Mouse (Mus musculus): ENCODE measurements around the gene Cpn1.

Gene Cpn1

DNA sequence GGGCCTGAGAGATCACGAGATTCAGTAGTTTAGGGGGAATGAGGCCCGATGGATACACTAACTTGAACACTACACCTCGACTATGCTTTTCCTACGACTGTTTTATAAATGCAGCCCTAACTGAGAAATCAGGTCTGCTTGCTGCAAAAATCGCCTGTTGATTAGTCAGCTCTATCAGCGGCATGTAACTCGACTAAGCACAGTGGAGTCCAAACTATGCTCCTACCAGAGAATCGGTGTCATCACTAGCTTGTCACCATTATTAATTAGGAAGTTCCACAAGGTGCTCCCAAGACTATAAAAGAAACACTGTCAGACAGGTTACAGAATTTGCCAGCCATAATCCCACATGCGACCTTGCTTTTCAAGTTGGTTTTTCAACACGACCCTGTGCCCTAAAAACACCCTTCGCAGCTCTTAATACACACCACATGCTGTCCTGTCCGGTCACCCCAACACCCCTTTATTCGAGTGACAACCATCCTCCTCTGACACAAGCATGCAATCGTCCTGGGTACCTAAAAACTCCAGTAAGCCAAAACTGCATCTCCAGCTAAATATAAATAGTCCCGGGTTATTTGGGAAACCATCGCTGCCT, 47.1 kb downstream of the Cpn1 start:
- no peak for DNase-seq (ENCODE audit: low spot score)

DNA sequence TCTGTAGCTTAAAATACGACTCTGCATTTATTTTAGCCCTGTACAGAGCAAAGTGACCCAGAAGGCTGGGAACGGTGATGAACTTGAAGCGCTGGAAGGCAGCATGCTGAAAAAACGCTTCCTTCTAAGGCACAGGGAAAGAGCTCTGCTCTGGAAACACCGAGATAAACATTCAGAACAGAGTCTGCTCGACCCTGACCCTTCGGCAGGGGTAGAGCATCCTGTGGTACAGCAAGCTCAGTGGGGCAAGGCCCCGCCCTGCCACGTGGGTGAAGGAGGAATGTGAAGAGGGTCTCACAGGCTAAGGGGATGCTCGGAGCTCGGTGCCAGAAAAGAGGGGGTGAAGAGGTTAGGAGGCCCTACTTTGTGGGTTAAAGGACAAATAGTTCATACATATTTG, 48.0 kb downstream of the Cpn1 start:
- DNase-seq (ENCODE audit: low spot score), result no peak

DNA sequence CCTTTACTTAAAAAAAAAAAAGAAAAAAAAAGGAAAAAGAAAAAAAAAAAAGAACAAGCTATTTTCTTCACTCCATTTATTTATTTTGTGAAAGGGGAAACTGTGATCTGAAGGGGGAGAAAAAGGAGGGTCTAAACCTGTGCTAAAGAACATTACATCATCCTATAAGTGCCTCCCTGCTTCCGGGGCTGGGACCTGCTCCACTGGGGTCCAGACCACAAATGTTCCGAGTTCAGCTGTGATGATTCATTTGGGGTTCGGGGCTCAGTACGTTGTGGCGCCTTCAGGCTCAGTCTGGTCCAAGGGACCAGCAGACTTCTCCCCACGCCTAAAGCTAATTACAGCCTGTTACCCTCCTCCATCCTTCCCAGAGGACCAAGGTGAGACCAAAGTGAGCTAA, 55.4 kb downstream of the Cpn1 start:
- DNase-seq (ENCODE audit: low spot score), result no peak

DNA sequence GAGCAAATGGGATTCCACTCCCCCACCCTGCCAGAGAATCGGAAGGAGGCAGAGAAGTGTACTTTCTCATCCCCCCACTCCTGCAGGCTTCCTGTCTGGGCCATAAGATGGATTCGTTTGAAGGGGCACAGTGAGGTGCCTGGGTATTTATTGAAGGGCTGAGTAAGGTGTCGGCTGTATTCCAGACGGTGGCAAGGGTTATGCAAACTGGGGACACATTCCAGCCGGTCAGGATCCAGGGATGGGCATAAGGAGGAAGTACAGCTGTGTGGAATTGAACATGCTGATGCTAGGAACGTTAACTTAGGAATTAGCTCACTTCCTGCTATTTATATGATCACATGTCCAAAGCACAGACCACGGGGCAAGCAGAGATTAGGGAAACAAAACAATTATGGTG, 56.0 kb downstream of the Cpn1 start:
- no peak for DNase-seq (ENCODE audit: low spot score)

DNA sequence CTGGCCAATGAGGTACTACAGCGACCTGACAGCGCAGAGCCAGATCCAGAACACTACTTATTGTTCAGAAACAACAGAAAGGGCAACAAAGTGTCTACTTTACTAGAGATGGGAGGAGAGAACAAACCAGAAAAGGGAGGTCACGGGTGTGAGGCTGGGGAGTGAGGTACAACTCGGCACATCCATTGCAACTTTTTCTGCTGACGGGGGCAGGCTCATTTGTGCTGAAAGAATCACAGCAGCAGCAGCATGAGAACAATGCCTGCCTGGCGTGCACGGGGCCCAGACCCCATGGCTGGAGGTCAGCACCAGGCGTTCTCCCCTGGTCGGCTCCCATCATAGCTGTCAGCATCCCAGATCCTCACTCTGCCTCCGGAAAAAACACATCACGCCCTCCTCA, 56.5 kb downstream of the Cpn1 start:
- no peak for DNase-seq (ENCODE audit: low spot score)

DNA sequence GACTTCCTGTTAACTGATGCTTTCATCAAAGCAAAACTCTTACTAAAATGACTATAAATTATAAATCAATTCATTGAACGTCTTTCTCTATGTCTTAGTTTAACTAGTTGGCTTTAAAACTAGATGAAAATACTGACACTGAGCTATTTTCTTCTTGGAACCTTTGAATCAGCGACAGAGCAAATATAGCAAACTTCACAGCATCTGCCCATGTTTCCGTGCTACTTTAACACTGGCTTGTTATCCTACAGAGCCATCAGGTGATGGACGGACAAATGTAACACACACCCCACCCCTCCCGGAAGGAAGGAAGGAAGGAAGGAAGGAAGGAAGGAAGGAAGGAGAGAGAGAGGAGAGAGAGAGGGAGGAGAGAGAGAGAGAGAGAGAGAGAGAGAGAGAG, 58.4 kb downstream of the Cpn1 start:
- no peak for DNase-seq (ENCODE audit: low spot score)

DNA sequence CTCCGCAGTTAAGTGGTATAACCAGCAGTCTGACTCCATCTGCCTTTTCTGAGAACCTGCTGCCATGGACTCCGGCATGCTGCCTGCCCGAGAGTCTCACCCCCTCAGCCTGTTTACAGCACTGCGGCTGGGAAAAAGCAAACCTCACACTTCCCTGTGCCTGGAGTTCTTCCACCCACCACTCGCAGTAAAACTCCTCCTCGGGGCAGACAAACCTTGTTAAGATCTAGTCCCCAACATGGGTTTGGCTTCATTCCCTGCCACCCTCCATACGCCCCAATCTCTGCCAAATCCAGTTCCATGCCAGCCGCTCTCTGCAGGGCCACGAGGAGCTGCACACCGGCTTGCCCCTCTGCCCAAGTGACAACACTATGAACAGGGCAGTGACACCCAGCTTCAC, 59.3 kb downstream of the Cpn1 start:
- no peak for DNase-seq (ENCODE audit: low spot score)

DNA sequence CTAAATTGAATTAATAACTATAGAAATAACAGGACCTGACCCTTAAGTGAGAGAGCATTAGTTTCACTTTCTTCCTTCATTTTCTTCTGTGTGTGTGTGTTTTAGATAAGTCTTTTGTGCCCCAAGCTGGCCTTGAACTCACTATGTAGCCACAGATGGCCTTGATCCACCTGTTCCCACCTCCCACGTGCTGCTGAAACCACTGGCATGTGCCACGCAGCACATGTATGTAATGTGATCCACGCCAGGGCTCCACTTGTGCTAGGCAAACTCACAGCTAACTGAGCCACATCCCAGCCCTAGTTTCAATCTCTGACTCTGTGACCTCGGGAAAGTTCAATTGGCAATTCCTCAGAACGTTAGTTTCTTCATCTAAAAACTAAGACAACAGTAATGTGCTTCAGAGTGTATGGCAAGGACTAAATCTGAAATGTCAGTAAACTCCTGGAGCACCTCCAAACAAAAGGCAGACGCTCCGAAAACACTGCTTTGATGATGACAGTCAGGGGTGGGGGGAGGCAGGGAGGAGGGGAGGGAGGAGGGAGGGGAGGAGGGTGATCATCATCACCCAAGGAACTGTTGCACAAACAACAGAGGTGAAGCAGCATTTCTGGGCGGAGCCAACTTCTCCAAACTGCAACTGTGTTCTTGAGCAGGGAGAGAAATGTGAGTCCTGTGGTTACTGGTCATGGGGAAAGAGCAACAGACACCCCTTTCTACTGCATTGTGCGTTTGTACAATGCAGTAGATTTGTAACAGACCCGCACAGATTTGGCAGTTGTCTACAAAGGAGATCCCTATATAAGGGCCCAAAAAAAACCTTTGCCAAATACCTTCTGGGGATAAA, 60.0 kb downstream of the Cpn1 start:
- DNase-seq (ENCODE audit: low spot score), result no peak

DNA sequence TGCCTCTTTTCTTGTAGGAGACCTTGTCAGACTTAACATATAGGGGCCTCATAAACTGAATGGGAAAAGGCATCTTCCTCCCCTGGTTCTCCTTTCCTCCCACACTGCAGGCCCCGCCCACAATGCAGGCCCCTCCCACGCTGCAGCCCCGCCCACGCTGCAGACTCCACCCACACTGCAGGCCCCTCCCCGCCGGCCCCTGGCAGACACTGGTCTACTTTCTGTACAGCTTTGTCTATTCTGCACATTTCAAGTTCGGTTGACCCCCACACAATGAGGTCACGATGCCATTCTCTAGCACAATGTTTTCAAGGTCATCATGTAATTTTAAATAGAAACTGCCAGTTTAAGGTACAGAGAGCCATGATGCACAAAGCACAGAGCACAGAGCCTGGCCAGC, 62.0 kb downstream of the Cpn1 start:
- DNase-seq (ENCODE audit: low spot score), result no peak

DNA sequence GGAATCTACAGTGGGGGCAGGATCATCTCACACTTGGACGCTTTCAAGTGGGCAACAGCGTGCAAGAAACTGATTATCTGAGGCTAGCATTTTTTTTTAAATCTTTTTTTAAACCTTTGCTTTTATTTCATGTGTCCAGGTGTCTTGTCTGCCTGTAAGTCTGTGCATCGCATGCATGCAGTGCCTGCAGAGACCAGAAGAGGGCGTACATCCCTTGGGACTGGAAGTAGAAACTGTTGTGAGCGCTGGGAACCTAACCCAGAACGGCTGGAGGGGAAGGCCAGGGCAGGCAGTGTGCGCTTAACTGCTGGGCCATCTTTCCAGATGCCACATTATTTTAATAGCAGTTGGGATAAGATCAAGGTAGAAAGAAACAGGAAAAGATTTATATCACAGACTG, 63.4 kb downstream of the Cpn1 start:
- DNase-seq (ENCODE audit: low spot score), result no peak

DNA sequence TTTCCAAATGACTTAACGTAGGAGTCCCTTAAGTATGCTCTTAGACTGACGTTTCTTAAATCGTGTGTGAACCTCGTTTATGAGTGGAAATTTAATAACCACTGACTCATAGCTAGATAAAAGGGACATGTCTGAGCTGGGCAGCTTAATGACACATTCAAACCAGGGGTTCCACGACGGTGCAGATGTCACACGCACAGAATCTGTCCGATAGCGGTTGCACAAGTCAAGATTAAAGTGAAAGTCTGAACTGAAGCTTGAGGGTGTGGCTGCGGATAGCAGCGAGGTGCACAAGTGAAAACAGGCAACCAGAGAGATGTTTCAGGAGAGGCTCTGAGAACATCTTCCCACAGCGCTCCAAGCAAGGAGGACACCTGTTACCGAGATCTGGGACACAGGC, 64.9 kb downstream of the Cpn1 start:
- no peak for DNase-seq (ENCODE audit: low spot score)

DNA sequence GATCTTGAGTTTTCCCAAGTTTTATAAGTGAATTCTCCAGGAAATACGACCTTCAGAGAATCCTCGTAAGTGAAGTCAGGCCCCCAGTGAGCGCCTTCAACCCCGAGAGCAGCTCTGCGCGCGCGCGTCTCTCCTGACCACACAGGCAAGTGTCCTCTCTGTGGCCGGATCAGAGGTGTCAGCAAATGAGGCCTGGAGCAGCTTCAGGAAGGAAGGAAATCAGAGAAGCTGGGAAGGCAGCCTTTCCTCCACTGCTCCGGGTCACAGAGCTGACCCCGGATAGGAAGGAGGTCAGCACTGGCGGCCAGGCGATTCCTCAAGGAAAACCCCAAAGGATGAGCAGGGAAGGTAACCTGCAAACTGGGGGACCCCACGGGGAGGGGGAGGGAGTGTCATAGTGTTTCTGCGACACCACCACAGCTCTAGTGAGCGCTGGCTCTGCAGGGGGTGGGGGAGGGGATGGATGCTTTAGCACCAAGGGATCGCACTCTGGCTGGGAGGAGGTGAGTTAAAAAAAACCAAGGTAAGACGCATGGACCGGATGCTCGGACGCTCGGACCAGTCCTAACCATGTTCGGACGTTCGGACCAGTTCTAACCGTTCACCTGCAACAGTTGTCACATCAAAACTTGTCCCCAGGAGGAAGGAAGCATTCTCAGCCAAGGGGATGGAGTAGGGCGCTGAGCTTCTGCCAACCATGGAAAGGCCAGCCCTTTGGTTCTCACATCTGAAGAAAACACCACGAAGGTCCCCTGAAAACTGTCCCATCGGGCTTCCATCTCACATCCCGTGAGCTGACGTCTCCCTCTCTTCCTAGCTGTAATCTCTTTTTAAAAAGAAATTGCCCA, 65.7 kb downstream of the Cpn1 start:
- DNase-seq (ENCODE audit: low spot score), result no peak

DNA sequence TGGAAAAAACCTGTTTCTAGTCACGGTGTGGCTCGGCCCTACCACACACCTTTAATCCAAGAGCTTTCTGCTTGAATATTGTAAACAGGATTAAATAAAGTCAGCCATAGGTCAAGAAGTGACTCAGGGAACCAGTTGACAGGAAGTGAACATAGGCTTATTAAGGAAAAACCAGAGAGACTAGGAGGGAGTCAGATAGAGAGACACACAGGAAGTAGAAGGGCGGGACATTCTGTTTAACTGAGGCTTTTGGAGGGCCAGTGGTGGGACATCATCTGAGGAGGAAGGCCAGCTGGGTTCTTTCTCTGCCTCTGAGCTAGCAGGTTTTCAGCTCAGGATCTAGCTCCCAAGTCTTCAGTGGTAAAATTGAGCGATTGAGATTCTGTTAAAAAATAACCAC, 66.5 kb downstream of the Cpn1 start:
- DNase-seq (ENCODE audit: low spot score), result no peak

DNA sequence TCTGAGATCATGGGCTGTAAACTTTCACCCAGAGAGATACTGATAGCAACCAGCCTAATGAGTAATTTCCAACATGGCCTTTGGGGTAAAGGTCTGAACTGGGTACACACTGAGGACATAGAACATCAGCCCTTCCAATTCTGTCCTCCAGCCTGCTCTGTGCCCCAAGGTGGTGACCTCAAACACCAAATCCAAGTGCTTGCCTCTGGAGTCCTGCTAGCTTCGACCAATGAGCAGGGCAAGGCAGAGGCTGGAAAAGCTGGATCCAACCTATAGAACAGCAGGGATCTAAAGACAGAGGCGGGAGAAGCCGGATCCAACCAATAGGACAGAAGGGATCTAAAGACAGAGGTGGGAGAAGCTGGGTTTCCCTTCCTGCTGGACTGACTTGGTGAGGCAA, 67.5 kb downstream of the Cpn1 start:
- no peak for DNase-seq (ENCODE audit: low spot score)

DNA sequence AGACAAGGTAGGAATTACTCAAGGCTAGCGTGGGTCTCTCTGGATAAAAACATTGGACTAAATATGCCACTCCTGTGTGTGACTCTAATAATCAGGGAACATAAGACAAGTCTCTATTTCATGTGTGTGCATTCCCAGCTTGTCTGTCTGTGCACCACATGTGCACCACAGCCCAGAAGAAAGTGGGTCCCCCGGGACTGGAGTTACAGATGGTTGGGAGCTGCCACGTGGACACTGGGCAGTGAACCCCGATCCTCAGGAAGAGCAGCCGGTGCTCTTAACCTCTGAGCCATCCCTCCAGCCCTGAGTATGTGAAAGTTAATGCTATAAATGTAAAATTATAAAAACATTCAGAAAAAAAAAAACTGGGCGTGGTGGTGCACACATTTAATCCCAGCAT, 68.6 kb downstream of the Cpn1 start:
- no peak for DNase-seq (ENCODE audit: low spot score)

DNA sequence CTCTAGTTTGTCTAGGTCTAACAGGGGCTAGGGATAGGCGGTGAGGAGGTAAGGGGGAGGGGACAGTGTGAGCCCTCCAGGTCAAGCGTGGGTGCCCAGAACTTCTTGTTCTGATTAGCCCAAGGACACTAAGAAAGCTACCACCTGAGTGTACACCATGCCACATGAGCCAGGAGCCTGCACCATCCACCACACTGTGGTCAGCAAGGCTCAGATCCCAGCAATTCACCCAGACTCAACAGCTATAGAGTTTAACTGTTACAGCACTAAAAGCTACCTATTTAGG, 69.0 kb downstream of the Cpn1 start:
- no peak for DNase-seq (ENCODE audit: low spot score)

DNA sequence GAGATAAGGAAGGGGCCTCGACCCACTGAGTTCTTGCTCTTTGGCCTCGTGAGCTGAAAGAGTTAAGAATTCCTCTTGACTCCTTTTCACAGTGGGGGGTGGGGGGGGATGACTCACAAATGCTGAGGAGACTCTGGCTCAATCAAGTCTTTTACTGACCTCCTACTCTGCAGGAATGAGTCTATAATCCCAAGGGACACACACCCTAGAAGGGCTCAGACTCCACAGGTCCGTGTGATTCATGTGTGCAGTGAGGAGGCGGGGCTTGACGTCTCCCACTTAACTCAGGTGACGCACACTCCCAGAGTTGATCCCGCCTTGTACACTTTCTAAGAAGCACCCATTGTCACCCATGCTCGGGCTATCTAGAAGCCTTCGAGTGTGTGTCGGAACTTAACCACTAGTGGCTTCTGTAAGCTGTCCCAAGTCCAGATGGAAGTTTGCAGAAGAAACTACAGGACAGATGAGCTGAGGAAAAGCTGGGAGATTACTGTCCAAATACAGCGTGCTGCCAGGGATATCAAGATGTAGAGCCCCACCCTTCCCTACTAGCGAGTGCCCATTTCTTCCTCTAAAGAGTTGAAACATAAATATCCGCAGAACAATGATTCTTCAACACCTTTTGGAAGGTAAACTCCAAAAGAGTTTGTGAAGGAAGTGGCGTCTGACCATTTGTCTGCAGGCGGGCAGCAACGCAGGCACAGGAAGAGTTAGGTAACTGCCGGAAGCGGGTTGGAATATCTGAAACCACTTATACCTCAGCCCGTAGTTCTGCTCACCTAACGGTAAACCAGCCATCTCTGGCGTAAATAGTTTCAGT, 69.6 kb downstream of the Cpn1 start:
- DNase-seq (ENCODE audit: low spot score), result no peak

DNA sequence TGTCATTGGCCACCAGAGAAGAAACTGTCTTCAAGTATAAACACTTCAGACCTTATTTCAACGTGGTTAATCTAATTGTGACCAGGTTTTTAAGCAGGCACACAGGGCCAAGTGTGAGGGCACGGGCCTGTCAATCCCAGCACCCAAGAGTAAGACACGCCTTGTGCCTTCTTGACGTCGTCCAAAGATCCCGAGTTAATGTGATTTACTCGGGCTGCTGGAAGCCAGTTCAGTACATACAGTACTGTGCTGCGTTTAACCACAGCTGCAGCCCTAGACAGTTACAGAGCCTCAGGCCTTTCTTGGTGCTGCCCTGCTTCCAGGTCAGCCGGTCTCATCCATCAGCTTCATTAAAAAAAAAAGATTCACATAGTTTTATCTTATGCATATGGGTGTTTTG, 70.9 kb downstream of the Cpn1 start:
- no peak for DNase-seq (ENCODE audit: low spot score)

DNA sequence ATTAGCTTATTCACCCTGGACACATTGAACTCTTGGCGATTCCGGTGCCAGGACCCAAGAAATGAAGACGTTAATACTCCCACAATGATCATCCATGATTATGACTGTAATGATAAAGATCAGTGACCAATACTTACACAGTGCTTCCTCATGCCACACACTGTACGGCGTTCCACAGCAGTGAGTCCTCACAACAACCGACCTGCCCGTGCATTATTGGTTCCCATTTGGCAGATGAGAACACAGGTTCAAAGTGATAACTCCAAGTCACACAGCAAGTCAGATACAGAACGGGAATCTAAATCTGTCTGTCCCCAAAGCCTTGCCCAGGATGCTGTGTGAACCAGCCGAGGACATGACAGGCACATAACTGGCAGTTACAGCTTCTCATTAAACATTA, 71.4 kb downstream of the Cpn1 start:
- no peak for DNase-seq (ENCODE audit: low spot score)

DNA sequence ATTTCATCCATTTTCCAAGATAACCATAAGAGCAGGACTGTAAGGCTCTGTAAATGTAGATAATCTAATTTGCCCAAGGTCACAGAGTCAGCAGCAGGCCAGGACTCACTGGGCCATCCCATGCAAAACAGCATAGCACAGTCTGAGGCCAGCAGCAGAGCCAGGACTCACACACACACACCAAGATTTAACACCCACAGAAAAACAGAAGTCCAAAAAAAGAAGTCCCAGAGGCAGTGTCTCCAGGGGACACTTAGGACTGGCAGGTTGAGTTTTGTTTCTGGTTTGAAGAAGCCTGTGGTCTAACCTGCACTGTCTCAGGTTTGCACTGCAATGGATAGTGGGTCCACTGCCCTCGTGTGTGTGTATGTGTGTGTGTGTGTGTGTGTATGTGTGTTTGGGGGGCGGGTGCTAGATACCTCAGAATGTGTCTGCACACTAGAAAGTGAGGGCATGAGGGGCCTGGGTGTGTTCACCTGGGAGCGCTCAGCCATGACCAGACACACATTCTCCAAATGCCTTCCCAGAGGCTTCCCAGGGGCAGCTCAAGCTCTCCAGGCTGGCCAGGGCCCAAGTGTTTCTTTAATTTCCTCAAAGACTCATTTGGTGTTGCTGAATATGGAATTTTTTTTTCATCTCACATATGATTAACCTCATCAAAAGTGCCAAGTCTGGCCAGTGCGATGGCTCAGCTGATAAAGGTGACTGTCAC, 73.4 kb downstream of the Cpn1 start:
- DNase-seq (ENCODE audit: low spot score), result no peak

DNA sequence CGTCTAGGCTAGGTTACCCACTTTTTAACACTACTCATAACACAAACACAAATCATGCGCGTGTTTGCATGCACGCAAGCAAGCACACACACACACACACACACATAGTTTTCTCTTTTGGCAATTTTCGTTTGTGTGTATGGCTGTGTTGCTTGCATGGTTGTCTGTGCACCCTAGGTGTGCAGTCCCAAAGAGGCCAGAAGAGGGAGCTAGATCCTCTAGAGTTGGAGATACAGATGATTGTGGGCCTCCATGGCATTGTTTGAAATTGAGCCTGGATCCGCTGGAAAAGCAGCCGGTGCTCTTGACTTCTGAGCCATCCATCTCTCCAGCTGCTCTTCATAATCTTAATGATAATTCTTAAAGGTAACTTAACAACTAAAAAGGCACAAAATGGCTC, 79.9 kb downstream of the Cpn1 start:
- no peak for DNase-seq (ENCODE audit: low spot score)
